Mouse (Mus musculus) hindbrain, embryonic 16.5 days (tissue): Measurements from ENCODE around the gene Gm12794. TPM values are rescaled to one million over a fixed set of nuclear protein-coding genes. Genes with fewer than 3 reads are reported as not detected.
"Not testable (repeated sequence)": the region's sequence is repeated elsewhere in the genome, so short reads cannot be mapped to it uniquely, and the experiment has no call there.

ENCODE experiments used
- ATAC-seq: fragments of 200-750 bp; cut with Nextera tagmentation; 2 replicates; pipeline ENCODE4 v1.8.0; 2017; ENCODE audit warnings: moderate TSS enrichment, moderate library complexity
- H3K27ac ChIP-seq: fragments of 300-500 bp; sonication (generic); 2 replicates; pipeline ENCODE4 v1.5.1; 2014; ENCODE audit warnings: low read depth, mild to moderate bottlenecking, control low read depth, low read length, moderate library complexity
- H3K27me3 ChIP-seq: fragments of 300-500 bp; sonication (generic); replicated peaks from 2 replicates; pipeline ENCODE4 v1.6.1; 2014; ENCODE audit warnings: low read length; ENCODE audit not compliant: control insufficient read depth, insufficient read depth
- H3K36me3 ChIP-seq: fragments of 300-500 bp; sonication (generic); 2 replicates; pipeline ENCODE4 v1.6.1; 2014; ENCODE audit warnings: mild to moderate bottlenecking, low read length, moderate library complexity, mixed read lengths; ENCODE audit not compliant: control insufficient read depth, insufficient read depth
- H3K4me1 ChIP-seq: fragments of 300-500 bp; sonication (generic); 2 replicates; pipeline ENCODE4 v1.6.1; 2014; ENCODE audit warnings: low read depth, low read length; ENCODE audit not compliant: control insufficient read depth, insufficient read depth
- H3K4me2 ChIP-seq: fragments of 300-500 bp; sonication (generic); 2 replicates; pipeline ENCODE4 v1.6.1; 2014; ENCODE audit warnings: mild to moderate bottlenecking, low read length, control low read depth, moderate library complexity
- H3K4me3 ChIP-seq: fragments of 300-500 bp; sonication (generic); 2 replicates; pipeline ENCODE4 v1.5.1; 2014; ENCODE audit warnings: mild to moderate bottlenecking, low read length, control low read depth, moderate library complexity
- H3K9ac ChIP-seq: fragments of 300-500 bp; sonication (generic); 2 replicates; pipeline ENCODE4 v1.6.1; 2014; ENCODE audit warnings: low read depth, mild to moderate bottlenecking, control low read depth, low read length, moderate library complexity
- H3K9me3 ChIP-seq: fragments of 300-500 bp; sonication (generic); 2 replicates; pipeline ENCODE4 v1.6.1; 2014; ENCODE audit warnings: mild to moderate bottlenecking, low read length, moderate library complexity; ENCODE audit not compliant: control insufficient read depth
- WGBS: fragments of 180-500 bp; shearing (Covaris S2); extraction: QIAGEN DNeasy Blood & Tissue Kit; methylation state at CpG from one replicate; pipeline ENCODE4 v1.1.7; 2014; 5-methylcytosine and 5-hydroxymethylcytosine counted together
- polyA plus RNA-seq: library from polyadenylated mRNA; unstranded; fragments of >200 nt; fragmentation: Nextera tagmentation; extraction: Ambion mirVana; gene quantifications from 2 replicates; pipeline ENCODE4 v1.2.1, GENCODE M21; 2015

Gm12794 gene
- polyA plus RNA-seq = not detected in 2 replicates

DNA sequence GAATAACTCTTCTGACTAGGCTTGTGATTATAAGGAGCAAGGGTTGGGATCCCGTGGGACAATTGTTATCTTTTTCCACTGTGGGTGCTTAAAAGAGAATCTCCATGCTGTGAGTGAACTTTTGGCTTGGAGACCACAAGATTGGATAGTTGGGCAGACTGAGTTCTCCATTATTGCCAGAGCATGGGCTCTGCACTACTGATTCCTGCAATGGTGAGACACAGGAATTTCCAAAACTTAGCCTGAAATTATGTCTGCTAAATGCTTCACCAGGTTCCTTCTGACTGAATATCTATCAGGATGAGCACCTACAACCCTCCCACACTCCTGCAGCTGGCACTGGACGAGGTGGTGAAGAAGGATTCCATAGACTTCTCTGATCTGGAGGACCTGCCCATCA lies at the start of gene Gm12794:
Gene Gm12794 (plus strand): TSS at position 301 of the 400 bp plus-strand sequence.
- not testable (repeated sequence) for H3K9ac ChIP-seq, H3K27ac ChIP-seq, H3K4me3 ChIP-seq, H3K36me3 ChIP-seq, H3K27me3 ChIP-seq, ATAC-seq, H3K4me2 ChIP-seq, H3K9me3 ChIP-seq, H3K4me1 ChIP-seq
- 67% methylated on average over 1 of the region's 2 CpGs for WGBS

DNA sequence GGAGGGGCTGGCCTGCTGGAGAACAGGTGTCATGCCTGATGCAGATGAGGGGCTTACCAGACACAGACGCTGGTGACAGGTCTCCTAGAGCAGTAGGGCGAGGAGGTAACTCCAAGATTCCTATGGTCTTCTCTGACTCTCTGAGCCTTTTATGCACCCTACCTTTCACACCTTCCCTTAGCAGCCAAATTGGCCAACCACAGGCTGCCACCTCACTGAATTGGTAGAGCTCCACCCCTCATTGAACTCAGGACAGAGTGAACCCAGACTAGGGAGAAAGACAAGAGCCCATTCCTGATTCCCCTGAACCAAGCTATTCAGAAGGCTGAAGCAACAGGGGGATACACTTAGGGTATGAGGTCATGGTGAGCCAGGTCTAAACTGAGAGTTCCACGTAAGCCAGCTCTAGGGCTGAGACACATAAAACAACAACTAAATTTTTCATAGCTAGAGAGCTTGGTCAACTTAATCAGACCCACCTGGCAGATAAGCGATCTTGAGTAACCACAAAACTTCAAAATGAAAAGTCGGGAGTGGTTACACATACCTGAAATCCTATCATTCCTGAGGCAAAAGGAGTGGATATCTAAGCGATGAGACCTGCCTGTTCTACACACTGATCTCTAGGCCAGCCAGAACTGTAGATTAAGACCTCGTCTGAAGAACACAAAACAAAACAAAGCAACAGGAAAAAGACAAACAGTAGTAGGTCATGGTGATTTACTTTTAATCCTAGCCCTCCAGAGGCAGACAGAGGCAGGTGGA lies 46.4 kb upstream of the Gm12794 start, which contains the start of gene C130073F10Rik:
Gene C130073F10Rik (minus strand): TSS at position 134 of the 765 bp plus-strand sequence.
- Histone ChIP-seq H3K4me1 (no peaks in the 10 kb centered on the region), H3K9me3 (no peaks in the 10 kb centered on the region), H3K4me3 (no peak within 1 kb of the TSS), H3K27me3 (no peaks in the 10 kb centered on the region), H3K27ac (no peak within 1 kb of the TSS), H3K36me3 (no peaks in the 10 kb centered on the region), H3K4me2 (no peak within 1 kb of the TSS), H3K9ac (no peak within 1 kb of the TSS)
- 84% methylated on average over 7 of the region's 7 CpGs for WGBS
- ATAC-seq = no peak

DNA sequence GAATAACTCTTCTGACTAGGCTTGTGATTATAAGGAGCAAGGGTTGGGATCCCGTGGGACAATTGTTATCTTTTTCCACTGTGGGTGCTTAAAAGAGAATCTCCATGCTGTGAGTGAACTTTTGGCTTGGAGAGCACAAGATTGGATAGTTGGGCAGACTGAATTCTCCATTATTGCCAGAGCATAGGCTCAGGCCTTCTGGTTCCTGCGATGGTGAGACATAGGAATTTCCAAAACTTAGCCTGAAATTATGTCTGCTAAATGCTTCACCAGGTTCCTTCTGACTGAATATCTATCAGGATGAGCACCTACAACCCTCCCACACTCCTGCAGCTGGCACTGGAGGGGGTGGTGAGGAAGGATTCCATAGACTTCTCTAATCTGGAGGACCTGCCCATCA lies 31.4 kb upstream of the Gm12794 start, which contains the start of gene Gm12800:
Gene Gm12800 (plus strand): TSS at position 301 of the 400 bp plus-strand sequence.
- not testable (repeated sequence) for H3K4me1 ChIP-seq, H3K4me2 ChIP-seq, H3K27ac ChIP-seq, H3K27me3 ChIP-seq, H3K9me3 ChIP-seq, H3K9ac ChIP-seq, ATAC-seq, H3K36me3 ChIP-seq, H3K4me3 ChIP-seq
- 81% methylated on average over 2 of the region's 2 CpGs for WGBS

DNA sequence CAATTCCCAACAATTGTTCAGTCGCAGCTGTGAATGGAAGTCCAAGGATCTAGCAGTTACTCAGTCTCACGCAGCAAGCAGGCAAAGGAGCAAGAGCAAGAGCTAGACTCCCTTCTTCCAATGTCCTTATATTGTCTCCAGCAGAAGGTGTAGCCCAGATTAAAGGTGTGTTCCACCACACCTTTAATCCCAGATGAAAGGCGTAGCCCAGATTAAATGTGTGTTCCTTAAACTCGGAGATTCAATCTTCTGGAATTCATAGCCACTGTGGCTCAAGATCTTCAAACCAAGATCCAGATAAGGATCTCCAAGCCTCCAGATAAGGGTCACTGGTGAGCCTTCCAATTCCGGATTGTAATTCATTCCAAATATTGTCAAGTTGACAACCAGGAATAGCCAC lies 40.7 kb downstream of the Gm12794 start, which contains the start of gene Gm12790:
Gene Gm12790 (minus strand): TSS at position 101 of the 400 bp plus-strand sequence.
- not testable (repeated sequence) for ATAC-seq, H3K4me3 ChIP-seq, H3K27me3 ChIP-seq, H3K27ac ChIP-seq, H3K4me1 ChIP-seq, H3K36me3 ChIP-seq, H3K9me3 ChIP-seq, H3K9ac ChIP-seq, H3K4me2 ChIP-seq
- WGBS = 86% methylated on average over 1 of the region's 5 CpGs

DNA sequence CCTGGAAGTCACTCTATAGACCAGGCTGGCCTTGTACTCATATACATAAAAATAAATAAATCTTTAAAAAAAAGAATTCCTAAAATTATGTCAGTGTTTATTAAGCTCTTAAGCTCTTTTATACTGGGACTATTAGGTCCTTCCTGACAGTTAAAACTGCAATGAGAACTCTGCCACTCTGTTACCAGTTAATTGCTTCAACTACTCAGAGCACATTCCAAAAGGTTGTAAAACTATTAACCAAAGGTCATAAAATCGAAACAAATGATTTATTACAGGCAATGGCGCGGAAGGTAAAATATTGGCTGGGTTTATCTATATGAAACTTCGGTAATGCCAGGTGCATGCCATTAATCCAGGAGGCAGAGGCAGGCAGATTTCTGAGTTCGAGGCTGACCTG lies 45.5 kb downstream of the Gm12794 start:
- H3K36me3 ChIP-seq = no peaks in the 10 kb centered on the region
- H3K4me1 ChIP-seq = no peaks in the 10 kb centered on the region
- no peaks in the 10 kb centered on the region for H3K9me3 ChIP-seq
- H3K27me3 ChIP-seq = no peaks in the 10 kb centered on the region
- H3K4me3 ChIP-seq = no peak overlapping the region
- no peak for ATAC-seq
- no peak overlapping the region for H3K4me2 ChIP-seq
- WGBS = 91% methylated on average over 5 of the region's 5 CpGs
- no peak overlapping the region for H3K9ac ChIP-seq
- no peak overlapping the region for H3K27ac ChIP-seq

DNA sequence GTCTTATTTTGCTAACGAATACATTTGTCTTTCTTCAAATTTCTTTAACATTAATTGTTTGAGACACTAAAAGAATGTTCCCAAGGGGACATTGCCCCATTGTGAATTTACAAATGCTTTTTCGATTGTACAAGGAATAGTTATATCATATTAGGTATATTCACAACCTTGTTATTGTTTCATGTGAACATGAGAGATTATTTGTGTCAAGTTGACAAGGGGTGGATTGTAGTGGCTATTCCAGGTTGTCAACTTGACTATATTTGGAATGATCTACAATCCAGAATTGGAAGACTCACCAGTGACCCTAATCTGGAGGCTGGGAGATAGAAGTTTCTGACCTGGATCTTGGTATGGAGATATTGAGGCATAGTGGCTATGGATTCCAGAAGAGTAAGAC lies 46.1 kb downstream of the Gm12794 start, which contains the start of gene Gm12789:
Gene Gm12789 (plus strand): TSS at position 301 of the 400 bp plus-strand sequence.
- not testable (repeated sequence) for H3K27ac ChIP-seq, H3K4me2 ChIP-seq, H3K36me3 ChIP-seq, H3K9ac ChIP-seq, H3K9me3 ChIP-seq, H3K4me3 ChIP-seq, H3K27me3 ChIP-seq, ATAC-seq, H3K4me1 ChIP-seq
- WGBS = 90% methylated on average over 2 of the region's 2 CpGs

Other genes starting within 250 kb of the Gm12794 start
- 4.1 and 5.0 TPM in 2 replicates for gene Lepr, start 223.0 kb upstream of the Gm12794 start, polyA plus RNA-seq
- not detected in 2 replicates for gene B020004J07Rik, start 96.4 kb upstream of the Gm12794 start, polyA plus RNA-seq
- gene C130073F10Rik, start 46.6 kb upstream of the Gm12794 start, polyA plus RNA-seq = not detected in 2 replicates
- not detected in 2 replicates for gene Gm12800, start 31.3 kb upstream of the Gm12794 start, polyA plus RNA-seq
- not detected in 2 replicates for gene Gm12790, start 40.6 kb downstream of the Gm12794 start, polyA plus RNA-seq
- gene Gm12789, start 46.2 kb downstream of the Gm12794 start, polyA plus RNA-seq = not detected in 2 replicates
- gene Pde4b, start 147.1 kb downstream of the Gm12794 start, polyA plus RNA-seq = 43.4 and 48.3 TPM in 2 replicates